Mouse (Mus musculus): ENCODE measurements at regions not wholly inside any gene's neighbourhood (a gene's known extent, or its start where the extent isn't known, plus 50 kb on each side); places are given as distances from the start of the nearest gene placed in this dataset.

- Histone ChIP-seq H3K4me1 (ENCODE audit: control insufficient read depth, insufficient read depth, low read length) (no peaks in the 10 kb centered on the region), H3K27ac (ENCODE audit: insufficient read depth, low read depth, low read length) (no peak overlapping the region), H3K4me3 (ENCODE audit: insufficient read depth, low read length) (no peak overlapping the region)
- no peak for TF ChIP-seq CTCF (IDR thresholded peaks at IDR 0.05; ENCODE audit: low read depth, low read length)
- TF ChIP-seq POLR2A (IDR thresholded peaks at IDR 0.05; ENCODE audit: borderline replicate concordance, low read depth, low read length): no peak
These were observed 544.5 kb upstream of the Adam5 start for GRCm38 (mm10) chr8:25368561-25369091.

- no peak for TF ChIP-seq CTCF (IDR thresholded peaks at IDR 0.05; ENCODE audit: low read depth, low read length)
- no peak for TF ChIP-seq POLR2A (IDR thresholded peaks at IDR 0.05; ENCODE audit: borderline replicate concordance, low read depth, low read length)
- Histone ChIP-seq H3K27ac (ENCODE audit: insufficient read depth, low read depth, low read length) (no peak overlapping the region), H3K4me1 (ENCODE audit: control insufficient read depth, insufficient read depth, low read length) (no peaks in the 10 kb centered on the region), H3K4me3 (ENCODE audit: insufficient read depth, low read length) (no peak overlapping the region)
These were observed 543.8 kb upstream of the Adam5 start for GRCm38 (mm10) chr8:25367806-25368549.

- TF ChIP-seq CTCF (IDR thresholded peaks at IDR 0.05; ENCODE audit: low read depth, low read length) (no peak), POLR2A (IDR thresholded peaks at IDR 0.05; ENCODE audit: borderline replicate concordance, low read depth, low read length) (no peak)
- 0 out of 2 replicates have a peak, but pooled peaks cover 2% of the 10 kb centered on the region for H3K4me1 ChIP-seq (ENCODE audit: control insufficient read depth, insufficient read depth, low read length)
- H3K27ac ChIP-seq (ENCODE audit: insufficient read depth, low read depth, low read length): no peak overlapping the region
- H3K4me3 ChIP-seq (ENCODE audit: insufficient read depth, low read length): no peak overlapping the region
These were observed 542.0 kb upstream of the Adam5 start for GRCm38 (mm10) chr8:25366181-25366580.

GRCm38 (mm10) chr8:25362656-25363055 lies 538.5 kb upstream of the Adam5 start:
- no peak overlapping the region for H3K4me3 ChIP-seq (ENCODE audit: insufficient read depth, low read length)
- 0 out of 2 replicates have a peak, but pooled peaks cover 2% of the 10 kb centered on the region for H3K4me1 ChIP-seq (ENCODE audit: control insufficient read depth, insufficient read depth, low read length)
- TF ChIP-seq CTCF (IDR thresholded peaks at IDR 0.05; ENCODE audit: low read depth, low read length): no peak
- no peak for TF ChIP-seq POLR2A (IDR thresholded peaks at IDR 0.05; ENCODE audit: borderline replicate concordance, low read depth, low read length)
- H3K27ac ChIP-seq (ENCODE audit: insufficient read depth, low read depth, low read length): no peak overlapping the region

- no peak overlapping the region for H3K27ac ChIP-seq (ENCODE audit: insufficient read depth, low read depth, low read length)
- no peak overlapping the region for H3K4me3 ChIP-seq (ENCODE audit: insufficient read depth, low read length)
- TF ChIP-seq CTCF (IDR thresholded peaks at IDR 0.05; ENCODE audit: low read depth, low read length): no peak
- TF ChIP-seq POLR2A (IDR thresholded peaks at IDR 0.05; ENCODE audit: borderline replicate concordance, low read depth, low read length): no peak
- H3K4me1 ChIP-seq (ENCODE audit: control insufficient read depth, insufficient read depth, low read length): 0 out of 2 replicates have a peak, but pooled peaks cover 2% of the 10 kb centered on the region
These were observed 538.0 kb upstream of the Adam5 start for GRCm38 (mm10) chr8:25362146-25362545.

GRCm38 (mm10) chr8:25361420-25361819 lies 537.3 kb upstream of the Adam5 start:
- Histone ChIP-seq H3K4me3 (ENCODE audit: insufficient read depth, low read length) (no peak overlapping the region), H3K4me1 (ENCODE audit: control insufficient read depth, insufficient read depth, low read length) (0 out of 2 replicates have a peak, but pooled peaks cover 2% of the 10 kb centered on the region), H3K27ac (ENCODE audit: insufficient read depth, low read depth, low read length) (no peak overlapping the region)
- TF ChIP-seq POLR2A (IDR thresholded peaks at IDR 0.05; ENCODE audit: borderline replicate concordance, low read depth, low read length) (no peak), CTCF (IDR thresholded peaks at IDR 0.05; ENCODE audit: low read depth, low read length) (0 out of 2 replicates have a peak, but pooled peaks have one; percentile 24)

GRCm38 (mm10) chr8:25358539-25359165 lies 534.5 kb upstream of the Adam5 start:
- Histone ChIP-seq H3K4me3 (ENCODE audit: insufficient read depth, low read length) (no peak overlapping the region), H3K27ac (ENCODE audit: insufficient read depth, low read depth, low read length) (no peak overlapping the region), H3K4me1 (ENCODE audit: control insufficient read depth, insufficient read depth, low read length) (0 out of 2 replicates have a peak, but pooled peaks cover 2% of the 10 kb centered on the region)
- TF ChIP-seq CTCF (IDR thresholded peaks at IDR 0.05; ENCODE audit: low read depth, low read length) (no peak), POLR2A (IDR thresholded peaks at IDR 0.05; ENCODE audit: borderline replicate concordance, low read depth, low read length) (no peak)

- TF ChIP-seq CTCF (IDR thresholded peaks at IDR 0.05; ENCODE audit: low read depth, low read length) (0 out of 2 replicates have a peak, but pooled peaks have one; percentile 4), POLR2A (IDR thresholded peaks at IDR 0.05; ENCODE audit: borderline replicate concordance, low read depth, low read length) (no peak)
- no peak overlapping the region for H3K27ac ChIP-seq (ENCODE audit: insufficient read depth, low read depth, low read length)
- no peak overlapping the region; the same call in 1 of the 2 replicates for H3K4me3 ChIP-seq (ENCODE audit: insufficient read depth, low read length)
- no peaks in the 10 kb centered on the region for H3K4me1 ChIP-seq (ENCODE audit: control insufficient read depth, insufficient read depth, low read length)
These were observed 529.9 kb upstream of the Adam5 start for GRCm38 (mm10) chr8:25353822-25354770.

GRCm38 (mm10) chr8:25353405-25353804 lies 529.2 kb upstream of the Adam5 start:
- Histone ChIP-seq H3K4me1 (ENCODE audit: control insufficient read depth, insufficient read depth, low read length) (no peaks in the 10 kb centered on the region), H3K4me3 (ENCODE audit: insufficient read depth, low read length) (no peak overlapping the region), H3K27ac (ENCODE audit: insufficient read depth, low read depth, low read length) (no peak overlapping the region)
- TF ChIP-seq CTCF (IDR thresholded peaks at IDR 0.05; ENCODE audit: low read depth, low read length): no peak
- TF ChIP-seq POLR2A (IDR thresholded peaks at IDR 0.05; ENCODE audit: borderline replicate concordance, low read depth, low read length): no peak

All from bone marrow macrophage, adult 2 months (primary cell).